Mouse (Mus musculus) heart, embryonic 13.5 days (tissue): ENCODE data around the gene Fgf12. TPM values are rescaled to one million over a fixed set of nuclear protein-coding genes. Genes with fewer than 3 reads are reported as not detected.

Source experiments
- ATAC-seq: fragments of 200-750 bp; cut with Nextera tagmentation; 2 replicates; pipeline ENCODE4 v1.8.0; 2017; ENCODE audit warnings: moderate TSS enrichment; ENCODE audit not compliant: insufficient number of reproducible peaks, low FRiP score, low TSS enrichment; ENCODE audit errors: extremely low read depth
- H3K27ac ChIP-seq: fragments of 300-500 bp; sonication (generic); replicated peaks from 2 replicates; pipeline ENCODE4 v1.5.1; 2015; ENCODE audit warnings: moderate library complexity, mild to moderate bottlenecking, inconsistent platforms
- H3K27me3 ChIP-seq: fragments of 300-500 bp; sonication (generic); replicated peaks from 2 replicates; pipeline ENCODE4 v1.6.1; 2015; ENCODE audit warnings: mild to moderate bottlenecking, inconsistent platforms
- H3K36me3 ChIP-seq: fragments of 300-500 bp; sonication (generic); 2 replicates; pipeline ENCODE4 v1.6.1; 2015; ENCODE audit warnings: mild to moderate bottlenecking, inconsistent platforms
- H3K4me1 ChIP-seq: fragments of 300-500 bp; sonication (generic); 2 replicates; pipeline ENCODE4 v1.6.1; 2015; ENCODE audit warnings: inconsistent platforms
- H3K4me2 ChIP-seq: fragments of 300-500 bp; sonication (generic); 2 replicates; pipeline ENCODE4 v1.6.1; 2015; ENCODE audit warnings: inconsistent platforms, mild to moderate bottlenecking, moderate library complexity
- H3K4me3 ChIP-seq: fragments of 300-500 bp; sonication (generic); 2 replicates; pipeline ENCODE4 v1.5.1; 2015; ENCODE audit warnings: moderate library complexity, mild to moderate bottlenecking, inconsistent platforms
- H3K9ac ChIP-seq: fragments of 300-500 bp; sonication (generic); 2 replicates; pipeline ENCODE4 v1.6.1; 2015; ENCODE audit warnings: inconsistent platforms, mild to moderate bottlenecking, moderate library complexity
- H3K9me3 ChIP-seq: fragments of 300-500 bp; sonication (generic); 2 replicates; pipeline ENCODE4 v1.6.1; 2016; ENCODE audit warnings: inconsistent platforms
- WGBS: fragments of 180-500 bp; shearing (Covaris S2); methylation state at CpG from one replicate; pipeline ENCODE4 v1.1.7; 2015; ENCODE audit warnings: mixed read lengths; 5-methylcytosine and 5-hydroxymethylcytosine counted together
- polyA plus RNA-seq: library from polyadenylated mRNA; unstranded; fragments of >200 nt; fragmentation: Nextera tagmentation; extraction: Ambion mirVana; gene quantifications from 2 replicates; pipeline ENCODE4 v1.2.1, GENCODE M21; 2015

Gene Fgf12
- polyA plus RNA-seq, 1 experiment from 2014 or later = 13.1 TPM

- no peak for ATAC-seq
- H3K4me1 ChIP-seq = no peaks in the 10 kb centered on the region
- 41% methylated on average over 1 of the region's 1 CpGs for WGBS
- H3K27ac ChIP-seq = no peak overlapping the region
- H3K9ac ChIP-seq = no peak overlapping the region
- no peak overlapping the region for H3K4me2 ChIP-seq
- H3K9me3 ChIP-seq = no peaks in the 10 kb centered on the region
- no peaks in the 10 kb centered on the region for H3K27me3 ChIP-seq
- H3K4me3 ChIP-seq = no peak overlapping the region
- H3K36me3 ChIP-seq = no peaks in the 10 kb centered on the region
Observed at GRCm38 (mm10) chr16:28303889-28304288, 449.0 kb downstream of the Fgf12 start.

- no peak overlapping the region for H3K4me2 ChIP-seq
- no peak overlapping the region for H3K9ac ChIP-seq
- no peaks in the 10 kb centered on the region for H3K9me3 ChIP-seq
- ATAC-seq = no peak
- H3K36me3 ChIP-seq = no peaks in the 10 kb centered on the region
- 52% methylated on average over 4 of the region's 4 CpGs for WGBS
- H3K4me3 ChIP-seq = no peak overlapping the region
- no peaks in the 10 kb centered on the region for H3K27me3 ChIP-seq
- H3K4me1 ChIP-seq = no peaks in the 10 kb centered on the region
- no peak overlapping the region for H3K27ac ChIP-seq
Observed at GRCm38 (mm10) chr16:28289689-28290330, 463.1 kb downstream of the Fgf12 start.

- 59% methylated on average over 5 of the region's 5 CpGs for WGBS
- no peak overlapping the region for H3K9ac ChIP-seq
- H3K4me3 ChIP-seq = no peak overlapping the region
- H3K4me2 ChIP-seq = no peak overlapping the region
- ATAC-seq = no peak
- H3K36me3 ChIP-seq = no peaks in the 10 kb centered on the region
- H3K27ac ChIP-seq = no peak overlapping the region
- no peaks in the 10 kb centered on the region for H3K4me1 ChIP-seq
- H3K27me3 ChIP-seq = no peaks in the 10 kb centered on the region
- no peaks in the 10 kb centered on the region for H3K9me3 ChIP-seq
Observed at GRCm38 (mm10) chr16:28257904-28258303, 495.0 kb downstream of the Fgf12 start.

- Histone ChIP-seq H3K4me3 (no peak overlapping the region), H3K27ac (no peak overlapping the region), H3K36me3 (no peaks in the 10 kb centered on the region), H3K4me1 (no peaks in the 10 kb centered on the region), H3K4me2 (no peak overlapping the region), H3K27me3 (no peaks in the 10 kb centered on the region), H3K9me3 (no peaks in the 10 kb centered on the region), H3K9ac (no peak overlapping the region)
- 77% methylated on average over 4 of the region's 4 CpGs for WGBS
- ATAC-seq = no peak
Observed at GRCm38 (mm10) chr16:28254303-28254702, 498.6 kb downstream of the Fgf12 start.

- WGBS = 60% methylated on average over 3 of the region's 3 CpGs
- no peak overlapping the region for H3K4me3 ChIP-seq
- H3K27ac ChIP-seq = no peak overlapping the region
- H3K9ac ChIP-seq = no peak overlapping the region
- ATAC-seq = no peak
- H3K27me3 ChIP-seq = no peaks in the 10 kb centered on the region
- no peaks in the 10 kb centered on the region for H3K36me3 ChIP-seq
- no peaks in the 10 kb centered on the region for H3K4me1 ChIP-seq
- H3K9me3 ChIP-seq = no peaks in the 10 kb centered on the region
- no peak overlapping the region for H3K4me2 ChIP-seq
Observed at GRCm38 (mm10) chr16:28251930-28252329, 500.9 kb downstream of the Fgf12 start.

- H3K36me3 ChIP-seq = no peaks in the 10 kb centered on the region
- H3K9me3 ChIP-seq = no peaks in the 10 kb centered on the region
- no peak overlapping the region for H3K4me3 ChIP-seq
- no peak overlapping the region for H3K9ac ChIP-seq
- no peak overlapping the region for H3K4me2 ChIP-seq
- H3K27ac ChIP-seq = no peak overlapping the region
- H3K27me3 ChIP-seq = no peaks in the 10 kb centered on the region
- WGBS = 73% methylated on average over 3 of the region's 3 CpGs
- H3K4me1 ChIP-seq = peaks cover 6% of the 10 kb centered on the region; the same call in 1 of the 2 replicates
- ATAC-seq = no peak
Observed at GRCm38 (mm10) chr16:28242867-28243649, 509.8 kb downstream of the Fgf12 start.

GRCm38 (mm10) chr16:28239382-28239781 is 513.5 kb downstream of the Fgf12 start:
- 48% methylated on average over 4 of the region's 4 CpGs for WGBS
- H3K9ac ChIP-seq = no peak overlapping the region

GRCm38 (mm10) chr16:28238019-28238868 is 514.6 kb downstream of the Fgf12 start:
- Histone ChIP-seq H3K27me3 (no peaks in the 10 kb centered on the region), H3K4me1 (peaks cover 8% of the 10 kb centered on the region; the same call in 1 of the 2 replicates), H3K4me2 (peak overlapping the region; percentile 31), H3K9ac (no peak overlapping the region), H3K9me3 (no peaks in the 10 kb centered on the region), H3K36me3 (no peaks in the 10 kb centered on the region), H3K4me3 (no peak overlapping the region), H3K27ac (no peak overlapping the region)
- ATAC-seq = no peak
- WGBS = 46% methylated on average over 13 of the region's 13 CpGs

More at GRCm38 (mm10) chr16:28239382-28239781, 513.5 kb downstream of the Fgf12 start:
- no peaks in the 10 kb centered on the region for H3K9me3 ChIP-seq
- H3K36me3 ChIP-seq = no peaks in the 10 kb centered on the region
- H3K4me3 ChIP-seq = no peak overlapping the region
- H3K27me3 ChIP-seq = no peaks in the 10 kb centered on the region
- no peak overlapping the region for H3K4me2 ChIP-seq
- no peak overlapping the region for H3K27ac ChIP-seq
- no peak for ATAC-seq
- peaks cover 8% of the 10 kb centered on the region; the same call in 1 of the 2 replicates for H3K4me1 ChIP-seq

GRCm38 (mm10) chr16:28215930-28216329 is 536.9 kb downstream of the Fgf12 start:
- 72% methylated on average over 5 of the region's 5 CpGs for WGBS
- no peak for ATAC-seq
- Histone ChIP-seq H3K9me3 (no peaks in the 10 kb centered on the region), H3K36me3 (no peaks in the 10 kb centered on the region), H3K4me1 (no peaks in the 10 kb centered on the region), H3K9ac (no peak overlapping the region), H3K4me3 (no peak overlapping the region), H3K4me2 (no peak overlapping the region), H3K27me3 (no peaks in the 10 kb centered on the region), H3K27ac (no peak overlapping the region)

GRCm38 (mm10) chr16:28212411-28212810 is 540.5 kb downstream of the Fgf12 start:
- H3K9me3 ChIP-seq = no peaks in the 10 kb centered on the region
- no peak for ATAC-seq
- H3K27me3 ChIP-seq = no peaks in the 10 kb centered on the region
- no peaks in the 10 kb centered on the region for H3K36me3 ChIP-seq
- no peak overlapping the region for H3K4me2 ChIP-seq
- H3K27ac ChIP-seq = no peak overlapping the region
- 78% methylated on average over 1 of the region's 1 CpGs for WGBS
- H3K4me3 ChIP-seq = no peak overlapping the region
- no peaks in the 10 kb centered on the region for H3K4me1 ChIP-seq
- no peak overlapping the region for H3K9ac ChIP-seq

- no peak for ATAC-seq
- 74% methylated on average over 2 of the region's 2 CpGs for WGBS
- no peaks in the 10 kb centered on the region for H3K9me3 ChIP-seq
- H3K4me1 ChIP-seq = no peaks in the 10 kb centered on the region
- H3K36me3 ChIP-seq = no peaks in the 10 kb centered on the region
- H3K27ac ChIP-seq = no peak overlapping the region
- H3K4me2 ChIP-seq = no peak overlapping the region
- H3K4me3 ChIP-seq = no peak overlapping the region
- no peaks in the 10 kb centered on the region for H3K27me3 ChIP-seq
- H3K9ac ChIP-seq = no peak overlapping the region
Observed at GRCm38 (mm10) chr16:28156443-28156842, 596.4 kb downstream of the Fgf12 start.
